Comparison of ENCODE assay signal across 17 mouse cellular contexts in genomic region chr14:12877337-12877662, GRCm38 (mm10). TPM values are rescaled to one million over a fixed set of nuclear protein-coding genes. Genes with fewer than 3 reads are reported as not detected.
DNase-seq lines count a peak whose midpoint lies in the region; ATAC-seq lines count a peak whose summit lies in the region.
"Had no signal": no experiment of that assay in that cellular context is flagged by ENCODE, and none has a peak within 500 bp of the region (broad histone marks: within the 10 kb centered on the region; RNA-seq: fewer than 3 reads in every experiment).

No protein-coding gene starts in this region.

- H3K4me1 ChIP-seq in forebrain, embryonic 13.5 days = peaks cover 6% of the 10 kb centered on the region
- peaks cover 7% of the 10 kb centered on the region for H3K4me1 ChIP-seq in forebrain, embryonic 15.5 days
- H3K4me1 ChIP-seq in hindbrain, embryonic 16.5 days (ENCODE audit: control insufficient read depth, insufficient read depth, low read depth, low read length) = peaks cover 5% of the 10 kb centered on the region; the same call in 1 of the 2 replicates
- peaks cover 5% of the 10 kb centered on the region for H3K4me1 ChIP-seq in neural tube, embryonic 14.5 days (ENCODE audit: control insufficient read depth, insufficient read depth, low read length)
- H3K4me1 ChIP-seq: limb, embryonic 13.5 days; liver, embryonic 13.5 days had no signal

- no peak overlapping the region for H3K9ac ChIP-seq in forebrain, embryonic 13.5 days
- H3K9ac ChIP-seq in forebrain, embryonic 15.5 days (replicated peaks) = no peak overlapping the region
- H3K9ac ChIP-seq in hindbrain, embryonic 16.5 days (ENCODE audit: low read depth, low read length) = no peak overlapping the region
- no peak overlapping the region for H3K9ac ChIP-seq in neural tube, embryonic 14.5 days (replicated peaks; ENCODE audit: low read depth, low read length)
- H3K9ac ChIP-seq: limb, embryonic 13.5 days; liver, embryonic 13.5 days; lung, embryonic 14.5 days had no signal

- no peaks in the 10 kb centered on the region for H3K27me3 ChIP-seq in forebrain, embryonic 13.5 days
- H3K27me3 ChIP-seq in forebrain, embryonic 15.5 days = no peaks in the 10 kb centered on the region
- no peaks in the 10 kb centered on the region for H3K27me3 ChIP-seq in hindbrain, embryonic 16.5 days (replicated peaks; ENCODE audit: control insufficient read depth, insufficient read depth, low read length)
- H3K27me3 ChIP-seq in neural tube, embryonic 14.5 days (ENCODE audit: control insufficient read depth, insufficient read depth, low read length) = no peaks in the 10 kb centered on the region
- H3K27me3 ChIP-seq: limb, embryonic 13.5 days; liver, embryonic 13.5 days; Patski had no signal

- DNase-seq in right cerebral cortex, postnatal 10 days (ENCODE audit: low spot score in 2 of 2) = no peak
- no peak for DNase-seq in kidney, postnatal 25 days
- DNase-seq in spleen, postnatal 14 days (ENCODE audit: low spot score in 2 of 2) = no peak
- DNase-seq: adrenal gland, postnatal 10 days; cerebellum, adult 9-11 months; gastrocnemius, postnatal 25 days; kidney, adult 18-20 months; liver, embryonic 13.5 days; lung, embryonic 14.5 days; lung, postnatal 36 days had no signal

- H3K36me3 ChIP-seq in forebrain, embryonic 13.5 days (ENCODE audit: poor library complexity, severe bottlenecking) = no peaks in the 10 kb centered on the region
- H3K36me3 ChIP-seq in forebrain, embryonic 15.5 days = no peaks in the 10 kb centered on the region
- no peaks in the 10 kb centered on the region for H3K36me3 ChIP-seq in hindbrain, embryonic 16.5 days (ENCODE audit: control insufficient read depth, insufficient read depth, low read length)
- no peaks in the 10 kb centered on the region for H3K36me3 ChIP-seq in neural tube, embryonic 14.5 days (ENCODE audit: control insufficient read depth, insufficient read depth, low read length)
- H3K36me3 ChIP-seq: limb, embryonic 13.5 days; liver, embryonic 13.5 days had no signal

- peak overlapping the region; percentile 52; the same call in 1 of the 2 replicates for H3K27ac ChIP-seq in forebrain, embryonic 13.5 days
- H3K27ac ChIP-seq in forebrain, embryonic 15.5 days (replicated peaks) = peak overlapping the region; percentile 50
- H3K27ac ChIP-seq in hindbrain, embryonic 16.5 days (ENCODE audit: low read depth, low read length) = peak overlapping the region; percentile 79
- H3K27ac ChIP-seq in neural tube, embryonic 14.5 days (ENCODE audit: low read depth, low read length) = peak overlapping the region; percentile 81
- H3K27ac ChIP-seq: kidney, postnatal 0 days; limb, embryonic 13.5 days; liver, embryonic 13.5 days had no signal

- no peak overlapping the region for H3K4me3 ChIP-seq in forebrain, embryonic 13.5 days
- H3K4me3 ChIP-seq in forebrain, embryonic 15.5 days = no peak overlapping the region
- H3K4me3 ChIP-seq in hindbrain, embryonic 16.5 days (ENCODE audit: low read length) = no peak overlapping the region
- H3K4me3 ChIP-seq in neural tube, embryonic 14.5 days (ENCODE audit: low read depth, low read length) = no peak overlapping the region
- H3K4me3 ChIP-seq: limb, embryonic 13.5 days; liver, embryonic 13.5 days had no signal

- no peaks in the 10 kb centered on the region for H3K9me3 ChIP-seq in forebrain, embryonic 13.5 days (replicated peaks)
- no peaks in the 10 kb centered on the region for H3K9me3 ChIP-seq in forebrain, embryonic 15.5 days
- H3K9me3 ChIP-seq in hindbrain, embryonic 16.5 days (ENCODE audit: control insufficient read depth, low read length) = no peaks in the 10 kb centered on the region
- H3K9me3 ChIP-seq in neural tube, embryonic 14.5 days (ENCODE audit: control insufficient read depth, low read length) = no peaks in the 10 kb centered on the region
- H3K9me3 ChIP-seq: limb, embryonic 13.5 days; liver, embryonic 13.5 days had no signal

- ATAC-seq in forebrain, embryonic 13.5 days = peak; percentile 41
- peak; percentile 62 for ATAC-seq in forebrain, embryonic 15.5 days (replicated peaks)
- no peak; the same call in 1 of the 2 replicates for ATAC-seq in hindbrain, embryonic 16.5 days
- peak; percentile 35; the same call in 1 of the 2 replicates for ATAC-seq in neural tube, embryonic 14.5 days (ENCODE audit: low read depth)
- ATAC-seq: Patski had no signal

- H3K4me2 ChIP-seq in forebrain, embryonic 13.5 days = no peak overlapping the region
- H3K4me2 ChIP-seq in forebrain, embryonic 15.5 days (replicated peaks) = no peak overlapping the region
- H3K4me2 ChIP-seq in hindbrain, embryonic 16.5 days (ENCODE audit: low read length) = peak overlapping the region; percentile 22
- H3K4me2 ChIP-seq in neural tube, embryonic 14.5 days (ENCODE audit: low read depth, low read length) = peak overlapping the region; percentile 30; the same call in 1 of the 2 replicates
- H3K4me2 ChIP-seq: limb, embryonic 13.5 days; liver, embryonic 13.5 days; lung, embryonic 14.5 days had no signal

RNA-seq across cellular contexts. Expression of gene Cadps, which starts 54.4 kb away (rescaled TPM):
- polyA plus RNA-seq in forebrain, embryonic 13.5 days (2015; fragmentation: Nextera tagmentation; extraction: Ambion mirVana) = 17.0 and 24.0 TPM in 2 replicates
- polyA plus RNA-seq in forebrain, embryonic 15.5 days (2015; fragmentation: Nextera tagmentation; extraction: Ambion mirVana) = 27.2 and 33.9 TPM in 2 replicates
- 40.7 and 49.0 TPM in 2 replicates for polyA plus RNA-seq in hindbrain, embryonic 16.5 days (2015; fragmentation: Nextera tagmentation; extraction: Ambion mirVana)
- 71.6 and 86.2 TPM in 2 replicates for polyA plus RNA-seq in neural tube, embryonic 14.5 days (2014; fragmentation: Nextera tagmentation; extraction: Ambion mirVana)
- polyA plus RNA-seq: Patski had no signal

Comparison
In these comparisons a context has a peak if more than half of its experiments do, and no peak if none do; other contexts are left out.
1. H3K4me2 ChIP-seq: peak in hindbrain, embryonic 16.5 days (single experiment) and neural tube, embryonic 14.5 days (single experiment); none in forebrain, embryonic 13.5 days (single experiment) and forebrain, embryonic 15.5 days (single experiment).
2. Peak in every context shown above with its lines, with median percentiles within 50 percentile points of each other: H3K27ac ChIP-seq.